Mouse (Mus musculus): ENCODE data around the gene Rnf24.

Gene Rnf24

GRCm38 (mm10) chr2:131352747-131353563 is at the start of gene Rnf24:
Gene Rnf24 (minus strand): TSS chr2:131352892.
- peak; percentile 94 to 96 for DNase-seq

- no peak for DNase-seq
These were observed 49.3 kb upstream of the Rnf24 start for GRCm38 (mm10) chr2:131401794-131402495.

GRCm38 (mm10) chr2:131400846-131401245 is 48.2 kb upstream of the Rnf24 start:
- no peak for DNase-seq

GRCm38 (mm10) chr2:131397323-131397848 is 44.7 kb upstream of the Rnf24 start:
- DNase-seq, result no peak

- DNase-seq, result no peak
These were observed 33.8 kb upstream of the Rnf24 start for GRCm38 (mm10) chr2:131386350-131386962.

- DNase-seq, result no peak
These were observed 32.5 kb upstream of the Rnf24 start for GRCm38 (mm10) chr2:131385176-131385575.

GRCm38 (mm10) chr2:131379541-131379940 is 26.8 kb upstream of the Rnf24 start:
- no peak for DNase-seq

- no peak for DNase-seq
These were observed 26.2 kb upstream of the Rnf24 start for GRCm38 (mm10) chr2:131378872-131379271.

GRCm38 (mm10) chr2:131377055-131377454 is 24.4 kb upstream of the Rnf24 start:
- no peak for DNase-seq

- no peak for DNase-seq
These were observed 21.0 kb upstream of the Rnf24 start for GRCm38 (mm10) chr2:131373656-131374055.

GRCm38 (mm10) chr2:131372276-131372877 is 19.7 kb upstream of the Rnf24 start:
- no peak for DNase-seq

GRCm38 (mm10) chr2:131371811-131372210 is 19.1 kb upstream of the Rnf24 start:
- DNase-seq, result no peak

GRCm38 (mm10) chr2:131370828-131371227 is 18.1 kb upstream of the Rnf24 start:
- DNase-seq, result no peak

- DNase-seq, result no peak
These were observed 12.0 kb upstream of the Rnf24 start for GRCm38 (mm10) chr2:131364689-131365088.

- no peak for DNase-seq
These were observed 5.8 kb upstream of the Rnf24 start for GRCm38 (mm10) chr2:131358481-131358880.

- DNase-seq, result no peak
These were observed 1.4 kb upstream of the Rnf24 start for GRCm38 (mm10) chr2:131354049-131354448.

GRCm38 (mm10) chr2:131353564-131353915 is 848 bp upstream of the Rnf24 start:
- peak in 1 of 2 experiments; percentile 39 for DNase-seq

GRCm38 (mm10) chr2:131351968-131352746 is 535 bp downstream of the Rnf24 start:
- DNase-seq, result no peak

GRCm38 (mm10) chr2:131351471-131351870 is 1.2 kb downstream of the Rnf24 start:
- DNase-seq, result no peak

- DNase-seq, result no peak
These were observed 2.4 kb downstream of the Rnf24 start for GRCm38 (mm10) chr2:131350301-131350700.

GRCm38 (mm10) chr2:131345556-131345955 is 7.1 kb downstream of the Rnf24 start:
- DNase-seq, result no peak

GRCm38 (mm10) chr2:131344449-131344848 is 8.2 kb downstream of the Rnf24 start:
- DNase-seq, result no peak
